Comparison of ENCODE assay signal across 20 mouse cellular contexts in genomic region chrX:142470083-142470482, GRCm38 (mm10).
DNase-seq lines count a peak whose midpoint lies in the region; ATAC-seq lines count a peak whose summit lies in the region.
"Had no signal": no experiment of that assay in that cellular context is flagged by ENCODE, and none has a peak within 500 bp of the region (broad histone marks: within the 10 kb centered on the region; RNA-seq: fewer than 3 reads in every experiment).

No protein-coding gene starts in this region.

- ATAC-seq in kidney, embryonic 15.5 days (replicated peaks; ENCODE audit: low FRiP score): no peak
- peak; percentile 72 for ATAC-seq in activated CD4-positive, CD25-positive, alpha-beta regulatory T cell, adult 4 months
- ATAC-seq: forebrain, embryonic 15.5 days; intestine, embryonic 16.5 days; midbrain, embryonic 16.5 days had no signal

- no peaks in the 10 kb centered on the region for H3K36me3 ChIP-seq in kidney, embryonic 15.5 days
- no peaks in the 10 kb centered on the region for H3K36me3 ChIP-seq in limb, embryonic 10.5 days
- H3K36me3 ChIP-seq: embryonic facial prominence, embryonic 15.5 days; forebrain, embryonic 15.5 days; heart, embryonic 15.5 days; hindbrain, embryonic 15.5 days had no signal

- no peak for DNase-seq in kidney, adult 11 months
- DNase-seq in thymus, postnatal 0 days (ENCODE audit: low spot score): peak; percentile 43
- DNase-seq in thymus, adult 18-20 months: no peak
- no peak for DNase-seq in right cerebral cortex, adult 18-20 months
- DNase-seq in limb, embryonic 10.5 days (ENCODE audit: low spot score): no peak
- DNase-seq: adrenal gland, postnatal 25 days; cerebellum, adult 8-10 months; heart, postnatal 36 days; lung, postnatal 10 days; right cerebral cortex, postnatal 4 days had no signal

- 77% methylated on average over 1 of the region's 1 CpGs for WGBS in kidney, embryonic 15.5 days
- 90% methylated on average over 1 of the region's 1 CpGs for WGBS in limb, embryonic 10.5 days

- no peak overlapping the region for H3K4me2 ChIP-seq in kidney, embryonic 15.5 days
- H3K4me2 ChIP-seq: embryonic facial prominence, embryonic 15.5 days; forebrain, embryonic 15.5 days; heart, embryonic 15.5 days; hindbrain, embryonic 15.5 days had no signal

- peaks cover 39% of the 10 kb centered on the region for H3K27me3 ChIP-seq in kidney, embryonic 15.5 days
- H3K27me3 ChIP-seq in limb, embryonic 10.5 days (ENCODE audit: low read depth, poor library complexity, severe bottlenecking): peaks cover 88% of the 10 kb centered on the region
- H3K27me3 ChIP-seq: forebrain, embryonic 15.5 days; heart, embryonic 15.5 days had no signal

- H3K9ac ChIP-seq in kidney, embryonic 15.5 days: no peak overlapping the region
- H3K9ac ChIP-seq: embryonic facial prominence, embryonic 15.5 days; forebrain, embryonic 15.5 days; heart, embryonic 15.5 days; hindbrain, embryonic 15.5 days had no signal

- H3K4me1 ChIP-seq in kidney, embryonic 15.5 days: peaks cover 7% of the 10 kb centered on the region; the same call in 1 of the 2 replicates
- peaks cover 13% of the 10 kb centered on the region; the same call in 1 of the 2 replicates for H3K4me1 ChIP-seq in limb, embryonic 10.5 days
- H3K4me1 ChIP-seq: embryonic facial prominence, embryonic 15.5 days; forebrain, embryonic 15.5 days; hindbrain, embryonic 15.5 days; megakaryocyte, embryonic 14.5 days had no signal

- H3K9me3 ChIP-seq in kidney, embryonic 15.5 days (replicated peaks): no peaks in the 10 kb centered on the region
- H3K9me3 ChIP-seq in limb, embryonic 10.5 days (replicated peaks): no peaks in the 10 kb centered on the region
- H3K9me3 ChIP-seq: embryonic facial prominence, embryonic 15.5 days; forebrain, embryonic 15.5 days; heart, embryonic 15.5 days; hindbrain, embryonic 15.5 days; megakaryocyte, embryonic 14.5 days had no signal

- no peak overlapping the region for H3K4me3 ChIP-seq in kidney, embryonic 15.5 days (replicated peaks)
- no peak overlapping the region for H3K4me3 ChIP-seq in limb, embryonic 10.5 days
- H3K4me3 ChIP-seq: embryonic facial prominence, embryonic 15.5 days; forebrain, embryonic 15.5 days; heart, embryonic 15.5 days; hindbrain, embryonic 15.5 days; megakaryocyte, embryonic 14.5 days; myocyte had no signal

- H3K27ac ChIP-seq in kidney, embryonic 15.5 days: peak overlapping the region; percentile 81
- H3K27ac ChIP-seq in limb, embryonic 10.5 days: no peak overlapping the region
- H3K27ac ChIP-seq: embryonic facial prominence, embryonic 15.5 days; forebrain, embryonic 15.5 days; heart, embryonic 15.5 days; hindbrain, embryonic 15.5 days had no signal
